Mouse (Mus musculus) thymus, postnatal 25 days (tissue): ENCODE results near the gene Insig2.

Source experiments
- DNase-seq: peaks from one replicate; pipeline ENCODE4 v3.0.0; 2022

Gene Insig2

GRCm38 (mm10) chr1:121332485-121332884, at the start of gene Insig2:
TSS of gene Insig2 (minus strand) at chr1:121332589.
- no peak for DNase-seq

- no peak for DNase-seq
Measured at GRCm38 (mm10) chr1:121381562-121381961, 49.2 kb upstream of the Insig2 start.

GRCm38 (mm10) chr1:121380033-121380432, 47.6 kb upstream of the Insig2 start:
- DNase-seq: no peak

GRCm38 (mm10) chr1:121377901-121378300, 45.5 kb upstream of the Insig2 start:
- no peak for DNase-seq

DNA sequence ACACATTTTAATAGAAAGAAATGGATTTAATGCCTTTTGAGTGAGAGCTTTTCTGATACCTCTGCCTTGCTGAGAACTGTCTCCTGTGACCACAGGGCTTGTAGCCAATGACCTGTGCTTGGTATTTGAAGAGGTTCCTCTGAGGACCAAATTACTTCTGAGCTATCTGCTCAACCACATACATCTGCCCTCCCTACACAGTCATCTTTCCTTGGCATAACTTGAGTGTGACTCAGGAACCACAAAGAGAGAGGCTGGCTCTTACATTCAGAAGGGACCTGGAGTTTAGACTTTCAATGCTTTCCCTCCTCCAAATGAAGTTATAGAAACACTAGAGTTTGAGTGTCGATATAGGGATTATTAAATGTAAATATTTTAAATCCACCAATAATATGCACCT, 45.0 kb upstream of the Insig2 start:
- no peak for DNase-seq

- DNase-seq: no peak
Measured at GRCm38 (mm10) chr1:121373631-121374030, 41.2 kb upstream of the Insig2 start.

DNA sequence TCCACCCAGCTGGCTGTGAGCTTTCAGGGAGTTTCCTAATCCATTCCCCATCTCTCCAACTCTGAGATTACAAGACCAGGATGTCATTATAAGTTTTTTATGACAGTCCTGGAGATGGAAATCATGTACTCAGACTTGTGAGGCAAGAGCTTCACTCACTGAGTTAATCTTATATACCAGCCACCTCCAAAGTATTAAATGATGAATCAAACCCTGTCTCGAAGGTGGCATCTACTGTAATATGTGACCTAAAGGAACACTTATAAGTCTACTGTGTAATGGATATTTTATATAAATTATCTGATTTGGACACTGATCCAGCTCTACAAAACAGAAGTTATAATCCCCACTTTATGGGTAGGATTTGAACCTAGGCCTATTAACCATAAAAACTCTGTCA, 40.3 kb upstream of the Insig2 start:
- DNase-seq: no peak

- DNase-seq: no peak
Measured at GRCm38 (mm10) chr1:121371449-121371848, 39.1 kb upstream of the Insig2 start.

- no peak for DNase-seq
Measured at GRCm38 (mm10) chr1:121367257-121367656, 34.9 kb upstream of the Insig2 start.

- no peak for DNase-seq
Measured at GRCm38 (mm10) chr1:121360561-121360960, 28.2 kb upstream of the Insig2 start.

DNA sequence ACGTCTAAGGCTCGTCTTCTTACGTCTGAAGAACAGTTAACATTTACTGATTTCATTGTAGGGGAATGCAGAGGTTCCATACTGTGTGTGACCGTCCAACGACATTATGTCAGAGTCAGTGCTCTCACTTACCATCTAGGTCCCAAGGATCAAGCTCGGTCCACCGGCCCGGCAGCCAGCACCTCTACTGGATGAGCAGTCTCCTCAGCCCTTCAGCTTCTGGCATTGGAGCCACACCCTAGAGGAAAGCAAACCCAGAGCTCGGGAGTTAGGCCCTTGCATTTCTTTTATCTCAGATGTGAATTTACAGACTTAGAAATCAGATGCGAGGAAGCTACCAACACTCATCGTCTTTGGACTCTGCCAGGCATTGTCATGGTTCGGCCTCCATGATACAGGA, 27.3 kb upstream of the Insig2 start:
- no peak for DNase-seq

DNA sequence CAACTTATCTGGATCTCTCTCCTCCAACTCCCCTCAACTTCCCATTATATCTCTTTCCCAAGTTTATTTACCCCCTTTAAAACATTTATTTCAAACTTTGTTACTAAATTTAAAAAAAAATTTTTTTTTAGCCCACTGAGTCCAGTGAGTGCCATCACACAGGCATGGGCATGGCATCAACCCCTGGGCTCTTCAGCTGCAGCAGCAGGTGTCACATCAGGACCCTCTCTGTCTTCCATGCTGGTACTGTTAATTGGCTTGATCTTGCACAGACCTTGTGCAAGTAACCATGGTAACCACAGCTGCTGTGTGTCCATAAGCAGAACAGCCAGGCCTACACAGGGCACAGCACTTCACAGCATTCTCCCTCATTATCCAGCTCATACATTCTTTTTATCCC, 21.4 kb upstream of the Insig2 start:
- no peak for DNase-seq

DNA sequence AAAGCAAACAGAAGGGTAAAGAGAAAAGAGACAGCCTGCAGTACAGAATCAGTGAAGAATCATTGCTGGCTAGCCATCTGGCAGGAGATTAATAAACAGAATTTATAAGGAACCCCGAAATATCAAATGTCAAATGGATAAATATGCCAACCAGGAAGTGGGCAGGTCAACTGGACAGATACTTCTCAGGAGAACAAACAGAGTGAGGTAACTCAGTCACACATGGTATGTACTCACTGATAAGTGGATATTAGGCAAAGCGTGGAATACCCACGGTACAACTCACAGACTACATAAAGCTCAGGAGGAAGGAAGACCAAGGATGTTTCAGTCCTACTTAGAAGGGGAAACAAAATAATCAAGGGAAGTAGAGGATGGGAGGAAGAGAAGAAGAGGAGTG, 18.6 kb upstream of the Insig2 start:
- DNase-seq: no peak

DNA sequence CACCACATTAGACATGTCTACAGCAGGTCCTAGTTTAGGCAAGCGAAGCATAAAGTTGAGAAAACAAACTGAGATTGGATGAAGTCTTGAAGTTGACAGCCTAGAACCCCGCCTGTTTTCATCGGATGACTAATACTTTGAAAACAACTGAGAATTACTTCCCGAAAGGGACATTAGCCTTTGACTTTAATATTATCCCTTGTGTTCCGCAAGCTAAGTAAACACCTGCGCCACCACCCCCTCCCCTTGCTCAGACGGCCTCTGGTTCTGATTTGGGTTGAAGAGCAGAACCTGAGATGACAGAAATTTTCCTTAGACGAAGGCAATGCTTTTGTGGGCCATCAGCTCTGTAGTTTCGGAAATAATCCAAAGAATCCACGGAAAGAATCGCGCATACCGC, 18.2 kb upstream of the Insig2 start:
- no peak for DNase-seq

DNA sequence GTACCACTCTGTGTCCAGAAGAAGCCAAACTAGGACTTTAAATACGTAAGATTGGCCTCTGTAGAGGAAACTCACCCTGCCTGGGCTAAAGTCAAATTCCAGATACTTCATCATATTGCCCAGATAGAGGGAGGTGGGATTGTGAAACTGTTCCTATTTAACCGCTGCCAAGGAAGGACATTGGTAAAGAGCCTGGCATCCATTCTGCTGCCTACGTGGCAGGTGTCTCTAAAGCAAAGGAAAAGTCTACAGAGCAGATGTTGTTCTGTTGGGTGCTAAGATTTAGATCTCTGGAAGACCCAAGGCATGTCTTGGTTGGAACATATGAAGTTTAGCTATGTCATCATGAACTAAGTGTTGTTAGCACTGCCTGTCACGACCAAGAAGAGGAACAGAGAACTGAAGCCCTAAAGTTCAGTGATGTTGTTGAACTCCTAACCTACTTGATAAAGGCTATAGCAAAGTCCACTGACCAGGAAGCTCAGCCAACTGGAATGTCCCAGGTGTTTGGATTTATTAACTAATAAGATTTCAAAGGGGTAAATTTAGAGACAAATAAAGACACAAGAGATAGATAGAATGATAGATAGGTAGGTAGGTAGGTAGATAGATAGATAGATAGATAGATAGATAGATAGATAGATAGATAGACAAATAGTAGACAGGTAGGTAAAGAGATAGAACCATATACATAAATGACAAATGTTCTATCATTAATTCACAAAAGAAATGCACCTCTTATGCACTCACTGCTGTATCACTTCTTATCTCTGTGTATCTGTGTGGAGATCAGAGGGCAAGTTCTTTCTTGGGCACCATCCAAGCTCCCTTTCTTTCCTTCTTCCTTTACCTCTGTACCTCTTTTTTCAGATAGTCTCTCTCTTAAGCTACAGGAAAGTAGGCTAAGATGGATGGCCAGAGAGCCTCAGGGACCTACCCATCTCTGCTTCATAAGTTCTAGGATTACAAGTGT, 16.8 kb upstream of the Insig2 start:
- no peak for DNase-seq

DNA sequence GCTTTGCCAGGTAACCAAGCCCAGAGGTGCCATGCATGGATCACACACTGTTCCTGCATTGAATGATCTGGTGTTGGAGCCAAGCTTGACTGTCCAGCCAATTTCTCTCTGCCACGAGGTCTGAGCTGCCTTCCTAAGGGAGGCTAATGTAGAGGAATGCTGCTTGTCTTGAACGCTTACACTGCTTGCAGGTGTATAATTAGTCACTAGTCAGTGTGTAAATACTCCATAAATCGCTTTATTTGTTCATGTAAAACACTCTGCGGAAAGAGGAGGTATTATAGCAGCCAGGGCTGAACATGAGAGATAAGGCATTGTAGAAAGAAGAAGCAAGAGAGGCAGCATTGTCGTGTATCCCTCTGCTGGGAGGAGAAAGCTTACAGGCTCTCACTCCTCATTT, 11.6 kb upstream of the Insig2 start:
- no peak for DNase-seq

GRCm38 (mm10) chr1:121335789-121336188, 3.4 kb upstream of the Insig2 start:
- DNase-seq: no peak

DNA sequence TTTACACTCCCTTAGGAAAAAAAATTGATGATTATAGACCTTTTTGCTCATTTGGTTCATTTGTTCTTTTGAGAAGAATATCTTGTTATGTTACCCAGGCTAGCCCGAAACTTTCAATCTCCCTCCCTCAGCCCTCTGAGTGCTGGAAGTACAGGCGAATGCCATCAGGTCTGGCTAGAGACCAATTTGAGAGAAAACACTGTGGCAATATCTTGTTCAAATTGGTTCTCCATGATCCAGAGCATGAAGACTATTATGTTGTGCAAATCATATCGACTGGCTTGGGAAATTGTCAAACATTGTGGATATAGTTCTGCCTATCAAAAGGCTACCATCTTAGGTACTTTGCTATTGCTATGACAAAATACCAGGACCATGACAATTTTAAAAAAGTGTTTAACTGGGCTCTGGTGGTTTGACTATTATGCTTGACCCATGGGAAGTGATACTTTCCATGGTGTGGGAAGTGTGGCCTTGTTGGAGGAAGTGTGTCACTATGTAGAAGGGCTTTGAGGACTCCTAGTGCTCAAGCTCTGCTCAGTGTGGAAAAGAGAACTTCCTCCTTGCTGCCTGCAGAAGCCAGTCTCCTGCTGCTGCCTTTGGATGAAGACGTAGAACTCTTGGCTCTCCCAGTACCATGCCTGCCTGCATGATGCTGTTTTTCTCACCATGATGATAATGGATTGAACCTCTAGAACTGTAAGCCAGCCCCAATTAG, 1.8 kb upstream of the Insig2 start:
- DNase-seq: no peak

- no peak for DNase-seq
Measured at GRCm38 (mm10) chr1:121330621-121331020, 1.8 kb downstream of the Insig2 start.

DNA sequence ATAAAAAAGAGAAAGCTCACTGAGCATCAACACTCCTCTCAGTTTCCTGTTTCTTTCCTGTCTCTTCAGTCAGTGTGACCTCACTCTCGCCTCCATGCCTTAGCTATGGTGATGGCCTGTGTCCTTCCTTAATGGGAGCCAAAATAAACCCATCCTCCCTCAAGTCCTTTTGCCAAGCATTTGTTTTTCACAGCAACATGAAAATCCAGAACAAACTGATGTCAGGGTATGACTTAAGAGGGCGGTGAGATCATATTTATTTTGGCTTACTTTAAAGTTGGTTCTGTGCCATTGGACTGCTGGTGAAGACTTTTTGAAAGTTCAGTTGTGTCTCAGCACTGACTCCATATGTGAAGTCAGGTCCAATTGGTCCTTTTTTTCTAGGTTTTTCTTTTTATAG, 3.0 kb downstream of the Insig2 start:
- no peak for DNase-seq

DNA sequence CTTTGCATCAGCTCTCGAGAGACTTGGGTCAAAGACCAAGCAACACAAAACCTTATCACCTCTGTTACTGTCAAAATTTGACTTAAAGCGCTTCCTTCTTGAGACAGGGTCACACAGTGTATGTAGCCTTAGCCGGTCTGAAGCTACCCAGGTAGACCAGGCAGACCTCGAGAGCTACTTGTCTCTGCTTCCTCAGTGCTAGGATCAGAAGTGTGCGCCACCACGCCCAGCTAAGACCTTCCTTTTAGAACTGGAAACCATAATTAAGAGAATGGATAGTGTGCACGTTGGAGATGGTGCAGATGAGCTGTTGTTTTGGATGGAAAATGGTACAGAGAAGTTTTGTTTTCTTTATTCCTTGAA, 4.2 kb downstream of the Insig2 start:
- no peak for DNase-seq

GRCm38 (mm10) chr1:121327344-121328192, 4.8 kb downstream of the Insig2 start:
- peak; percentile 96 for DNase-seq
